ENCODE assay signal across 9 mouse cellular contexts in the genomic region with DNA sequence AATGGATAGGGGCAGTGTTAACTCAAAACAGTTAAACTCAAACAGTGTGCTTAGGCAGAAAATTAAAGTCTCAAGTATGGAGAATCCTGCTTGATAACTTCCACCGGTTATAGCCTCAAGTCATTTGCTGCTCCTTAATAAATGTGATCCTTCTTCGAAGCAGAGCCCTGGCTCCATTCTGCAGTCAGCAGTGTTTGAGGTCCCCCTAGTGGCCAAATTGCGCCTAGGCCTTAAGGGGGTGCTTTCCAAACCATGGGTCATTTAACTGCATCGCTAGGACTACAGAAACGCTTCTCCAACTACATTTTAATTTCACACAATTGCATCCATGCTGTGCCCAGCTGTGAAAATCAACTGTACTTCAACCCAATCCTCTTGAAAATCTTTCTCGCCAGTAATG. TPM values are rescaled to one million over a fixed set of nuclear protein-coding genes. Genes with fewer than 3 reads are reported as not detected.
A peak's percentile ranks its signal among the peaks of the same experiment; 100 is the strongest.
DNase-seq lines count a peak whose midpoint lies in the region; ATAC-seq and TF ChIP-seq lines count a peak whose summit lies in the region.
"Had no signal": no experiment of that assay in that cellular context is flagged by ENCODE, and none has a peak within 500 bp of the region (broad histone marks: within the 10 kb centered on the region; RNA-seq: fewer than 3 reads in every experiment).

No protein-coding gene starts in this region.

- peak; percentile 89 for ATAC-seq in forebrain, embryonic 11.5 days (replicated peaks; ENCODE audit: low FRiP score)

- H3K4me3 ChIP-seq in ES-Bruce4 (ENCODE audit: low read depth, low read length), result no peak overlapping the region
- H3K4me3 ChIP-seq in forebrain, embryonic 11.5 days (ENCODE audit: low read depth, low read length), result no peak overlapping the region
- H3K4me3 ChIP-seq in olfactory bulb, adult 2 months (ENCODE audit: insufficient read depth, low read depth, low read length), result no peak overlapping the region
- H3K4me3 ChIP-seq: erythroblast, embryonic 14.5 days had no signal

- no peak overlapping the region for H3K27ac ChIP-seq in ES-Bruce4 (ENCODE audit: insufficient read depth, low read length)
- no peak overlapping the region for H3K27ac ChIP-seq in forebrain, embryonic 11.5 days (ENCODE audit: low read depth, low read length)
- H3K27ac ChIP-seq in olfactory bulb, adult 2 months (ENCODE audit: insufficient read depth, low read depth, low read length), result no peak overlapping the region

- 6% methylated on average over 6 of the region's 6 CpGs for WGBS in forebrain, embryonic 11.5 days
- WGBS in olfactory bulb, adult 2 months, result under 1% methylated on average over 6 of the region's 6 CpGs

- DNase-seq in brain, embryonic 18.5 days (ENCODE audit: low read depth, low spot score), result peak; percentile 57
- peak; percentile 89 for DNase-seq in forebrain, embryonic 11.5 days (ENCODE audit: low spot score)
- peak; percentile 88 for DNase-seq in heart, postnatal 4 days
- peak; percentile 83 for DNase-seq in layer of hippocampus, adult 11-12 months (ENCODE audit: low spot score)
- peak; percentile 32 to 55 for DNase-seq in lung, adult 18-20 months
- DNase-seq in thymus, postnatal 14 days, result peak; percentile 59

- TF ChIP-seq CTCF in ES-Bruce4 (IDR thresholded peaks at IDR 0.05; ENCODE audit: low read depth, low read length), result peak; percentile 86
- 0 out of 2 replicates have a peak, but pooled peaks have one; percentile 41 for TF ChIP-seq CTCF in olfactory bulb, adult 2 months (IDR thresholded peaks at IDR 0.05; ENCODE audit: insufficient read depth, low read depth, low read length)

- no peaks in the 10 kb centered on the region; the same call in 1 of the 2 replicates for H3K27me3 ChIP-seq in ES-Bruce4 (ENCODE audit: control insufficient read depth, insufficient read depth, low read length, poor library complexity, severe bottlenecking)
- H3K27me3 ChIP-seq in forebrain, embryonic 11.5 days (ENCODE audit: control insufficient read depth, insufficient read depth, low read length), result no peaks in the 10 kb centered on the region

- no peak overlapping the region for H3K4me2 ChIP-seq in forebrain, embryonic 11.5 days (ENCODE audit: low read depth, low read length, severe bottlenecking)

- no peaks in the 10 kb centered on the region for H3K9me3 ChIP-seq in ES-Bruce4 (replicated peaks; ENCODE audit: control insufficient read depth, insufficient read depth, low read length, poor library complexity, severe bottlenecking)
- no peaks in the 10 kb centered on the region for H3K9me3 ChIP-seq in forebrain, embryonic 11.5 days (ENCODE audit: control insufficient read depth, low read length)

- TF ChIP-seq EP300 in ES-Bruce4 (IDR thresholded peaks at IDR 0.05; ENCODE audit: insufficient read depth, low read depth, low read length), result no peak

- no peaks in the 10 kb centered on the region for H3K4me1 ChIP-seq in ES-Bruce4 (ENCODE audit: control insufficient read depth, insufficient read depth, low read length)
- no peaks in the 10 kb centered on the region for H3K4me1 ChIP-seq in forebrain, embryonic 11.5 days (replicated peaks; ENCODE audit: control insufficient read depth, insufficient read depth, low read length)
- H3K4me1 ChIP-seq in olfactory bulb, adult 2 months (ENCODE audit: control insufficient read depth, insufficient read depth, low read length), result 0 out of 2 replicates have a peak, but pooled peaks cover 2% of the 10 kb centered on the region

- no peak for TF ChIP-seq POLR2A in ES-Bruce4 (IDR thresholded peaks at IDR 0.05; ENCODE audit: insufficient read depth, low read length)
- no peak for TF ChIP-seq POLR2A in olfactory bulb, adult 2 months (IDR thresholded peaks at IDR 0.05; ENCODE audit: insufficient read depth, low read depth, low read length)

- no peaks in the 10 kb centered on the region for H3K36me3 ChIP-seq in ES-Bruce4 (ENCODE audit: control insufficient read depth, insufficient read depth, low read length, poor library complexity, severe bottlenecking)
- H3K36me3 ChIP-seq in forebrain, embryonic 11.5 days (ENCODE audit: control insufficient read depth, insufficient read depth, low read length), result no peaks in the 10 kb centered on the region

- no peak overlapping the region for H3K9ac ChIP-seq in ES-Bruce4 (ENCODE audit: low read depth, poor library complexity, severe bottlenecking)
- no peak overlapping the region for H3K9ac ChIP-seq in forebrain, embryonic 11.5 days (ENCODE audit: low read length)

RNA-seq across cellular contexts. Expression of gene Rxfp2, which starts 2.4 kb away (rescaled TPM):
- polyA plus RNA-seq in ES-Bruce4 (2011; ENCODE audit: insufficient read depth, insufficient read length, low read depth, missing spikeins), result 0.61 and 0.85 TPM in 2 replicates
- 0.33 and 0.44 TPM in 2 replicates for polyA plus RNA-seq in forebrain, embryonic 11.5 days (2014; fragmentation: Nextera tagmentation; extraction: Ambion mirVana)
- total RNA-seq in heart, postnatal 4 days (2021), result not detected
- polyA plus RNA-seq in olfactory bulb, adult 2 months (2012; ENCODE audit: insufficient read depth, insufficient read length, low replicate concordance, missing spikeins), result not detected in 2 replicates
- polyA plus RNA-seq: erythroblast, embryonic 14.5 days had no signal
